Mouse (Mus musculus) lung, embryonic 14.5 days (tissue): Measurements from ENCODE around the gene Snrk. TPM values are rescaled to one million over a fixed set of nuclear protein-coding genes. Genes with fewer than 3 reads are reported as not detected.
A peak's percentile ranks its signal among the peaks of the same experiment; 100 is the strongest.

Experiments used
- ATAC-seq: fragments of 200-750 bp; cut with Nextera tagmentation; 2 replicates; pipeline ENCODE4 v1.8.0; 2017; ENCODE audit warnings: mild to moderate bottlenecking, moderate TSS enrichment, moderate library complexity; ENCODE audit not compliant: insufficient read depth
- DNase-seq: peaks from one replicate; pipeline ENCODE4 v3.0.0-alpha.2; 2015
- H3K27ac ChIP-seq: fragments of 300-500 bp; sonication (generic); 2 replicates; pipeline ENCODE4 v1.5.1; 2014; ENCODE audit warnings: low read depth, mild to moderate bottlenecking, moderate library complexity
- H3K27me3 ChIP-seq: fragments of 300-500 bp; sonication (generic); 2 replicates; pipeline ENCODE4 v1.6.1; 2014; ENCODE audit warnings: low read length, control low read depth; ENCODE audit not compliant: insufficient read depth
- H3K36me3 ChIP-seq: fragments of 300-500 bp; sonication (generic); 2 replicates; pipeline ENCODE4 v1.6.1; 2014; ENCODE audit warnings: control low read depth; ENCODE audit not compliant: insufficient read depth
- H3K4me1 ChIP-seq: fragments of 300-500 bp; sonication (generic); 2 replicates; pipeline ENCODE4 v1.6.1; 2014; ENCODE audit warnings: antibody characterized with exemption, control low read depth; ENCODE audit not compliant: insufficient read depth
- H3K4me2 ChIP-seq: fragments of 300-500 bp; sonication (generic); 2 replicates; pipeline ENCODE4 v1.6.1; 2014; ENCODE audit warnings: mild to moderate bottlenecking
- H3K4me3 ChIP-seq: fragments of 300-500 bp; sonication (generic); 2 replicates; pipeline ENCODE4 v1.5.1; 2014; ENCODE audit warnings: low read depth, low read length
- H3K9ac ChIP-seq: fragments of 300-500 bp; sonication (generic); 2 replicates; pipeline ENCODE4 v1.6.1; 2014
- H3K9me3 ChIP-seq: fragments of 300-500 bp; sonication (generic); 2 replicates; pipeline ENCODE4 v1.6.1; 2016; ENCODE audit warnings: low read depth, low read length, control low read depth
- CTCF ChIP-seq: IDR thresholded peaks from 2 replicates; pipeline ENCODE4 v1.5.1; 2016; ENCODE audit warnings: antibody characterized with exemption, low read depth
- WGBS: fragments of 180-500 bp; shearing (Covaris S2); extraction: QIAGEN DNeasy Blood & Tissue Kit; methylation state at CpG from one replicate; pipeline ENCODE4 v1.1.7; 2014; 5-methylcytosine and 5-hydroxymethylcytosine counted together
- polyA plus RNA-seq: library from polyadenylated mRNA; unstranded; fragments of >200 nt; fragmentation: Nextera tagmentation; extraction: Ambion mirVana; gene quantifications from 2 replicates; pipeline ENCODE4 v1.2.1, GENCODE M21; 2014

Gene Snrk
- polyA plus RNA-seq, 1 experiment from 2014 or later: 58.4 TPM

DNA sequence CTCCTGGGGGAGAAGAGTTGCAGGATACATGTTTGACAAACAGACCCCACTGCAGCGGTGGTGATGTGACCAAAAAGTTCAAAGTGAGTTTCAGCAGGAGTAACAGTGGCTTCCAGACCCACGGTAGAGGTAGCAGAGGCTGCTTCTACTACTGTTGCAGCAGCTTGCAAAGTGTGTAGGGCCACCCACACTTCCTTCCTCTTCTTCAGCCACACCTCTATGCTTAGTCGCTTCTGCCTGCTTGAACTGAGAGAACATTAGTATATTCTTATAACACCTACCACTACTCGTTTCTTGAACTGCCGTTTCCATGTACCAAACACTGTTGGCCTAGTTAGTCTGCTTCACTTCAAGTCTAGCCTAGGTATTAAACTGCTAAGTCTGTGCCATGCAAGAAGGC, 11.6 kb downstream of the Snrk start:
- ATAC-seq (no peak), DNase-seq (no peak)
- H3K4me2 ChIP-seq: no peak overlapping the region
- no peaks in the 10 kb centered on the region for H3K9me3 ChIP-seq
- WGBS: 37% methylated on average over 5 of the region's 5 CpGs
- H3K36me3 ChIP-seq: peaks cover 6% of the 10 kb centered on the region; the same call in 1 of the 2 replicates
- no peak overlapping the region for H3K27ac ChIP-seq
- no peak overlapping the region for H3K9ac ChIP-seq
- H3K4me1 ChIP-seq: 0 out of 2 replicates have a peak, but pooled peaks cover 6% of the 10 kb centered on the region
- no peaks in the 10 kb centered on the region for H3K27me3 ChIP-seq
- no peak overlapping the region for H3K4me3 ChIP-seq
- TF ChIP-seq CTCF: no peak

DNA sequence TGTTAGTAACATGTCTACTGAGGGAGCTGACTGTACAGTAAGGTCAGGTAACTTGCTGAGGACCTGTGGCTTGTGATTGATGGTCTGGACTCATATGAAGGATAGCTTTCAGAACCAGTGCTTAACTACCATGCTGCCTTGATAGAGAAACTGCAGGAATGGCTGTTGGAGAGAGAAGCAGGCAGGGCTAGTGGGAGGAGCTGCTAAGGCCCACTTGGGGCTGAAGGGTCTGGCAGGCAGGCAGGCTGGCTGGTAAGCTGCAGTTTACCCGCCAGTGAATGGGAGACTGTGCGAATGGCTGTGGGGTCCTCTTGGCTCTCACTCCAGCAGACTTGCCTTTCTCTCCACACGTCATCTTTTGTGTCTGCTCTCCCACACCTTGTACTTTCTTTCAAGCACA, 13.6 kb downstream of the Snrk start:
- WGBS: 34% methylated on average over 3 of the region's 3 CpGs
- Histone ChIP-seq H3K36me3 (peaks cover 9% of the 10 kb centered on the region; the same call in 1 of the 2 replicates), H3K4me3 (no peak overlapping the region), H3K9me3 (no peaks in the 10 kb centered on the region), H3K27ac (no peak overlapping the region), H3K4me1 (0 out of 2 replicates have a peak, but pooled peaks cover 6% of the 10 kb centered on the region), H3K9ac (no peak overlapping the region), H3K27me3 (no peaks in the 10 kb centered on the region), H3K4me2 (no peak overlapping the region)
- DNase-seq (peak; percentile 30), ATAC-seq (no peak)
- no peak for TF ChIP-seq CTCF

DNA sequence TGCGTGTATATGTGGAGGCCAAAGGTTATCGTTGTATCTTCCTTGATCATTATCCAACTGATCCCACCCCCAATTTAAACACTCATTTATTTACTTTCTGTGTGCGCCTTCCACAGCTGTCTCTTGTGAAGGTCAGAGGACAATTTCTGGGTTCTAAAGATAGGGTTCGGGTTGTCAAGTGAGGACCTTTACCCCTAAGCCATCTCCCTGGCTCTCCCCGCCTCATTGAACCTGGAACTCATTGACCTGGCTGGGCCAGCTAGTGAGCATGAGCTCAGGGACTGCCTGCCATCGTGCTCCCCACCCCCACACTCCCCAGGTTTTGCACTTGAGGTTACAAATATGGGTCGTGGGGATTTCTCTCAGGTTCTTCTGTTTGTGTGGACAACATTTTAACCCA, 15.1 kb downstream of the Snrk start:
- no peak for ATAC-seq
- no peak overlapping the region for H3K9ac ChIP-seq
- H3K4me2 ChIP-seq: no peak overlapping the region
- no peaks in the 10 kb centered on the region for H3K27me3 ChIP-seq
- TF ChIP-seq CTCF: no peak
- no peak overlapping the region for H3K27ac ChIP-seq
- peaks cover 20% of the 10 kb centered on the region; the same call in 1 of the 2 replicates for H3K36me3 ChIP-seq
- 60% methylated on average over 7 of the region's 7 CpGs for WGBS
- DNase-seq: no peak
- H3K4me1 ChIP-seq: 0 out of 2 replicates have a peak, but pooled peaks cover 6% of the 10 kb centered on the region
- H3K4me3 ChIP-seq: no peak overlapping the region
- H3K9me3 ChIP-seq: no peaks in the 10 kb centered on the region

- WGBS: 63% methylated on average over 1 of the region's 1 CpGs
- Histone ChIP-seq H3K4me2 (no peak overlapping the region), H3K4me3 (no peak overlapping the region), H3K9ac (no peak overlapping the region), H3K27me3 (no peaks in the 10 kb centered on the region), H3K27ac (no peak overlapping the region), H3K9me3 (no peaks in the 10 kb centered on the region), H3K4me1 (0 out of 2 replicates have a peak, but pooled peaks cover 4% of the 10 kb centered on the region), H3K36me3 (peaks cover 30% of the 10 kb centered on the region; the same call in 1 of the 2 replicates)
- no peak for TF ChIP-seq CTCF
- ATAC-seq: 0 out of 2 replicates have a peak, but pooled peaks have one; percentile 21
- DNase-seq: no peak
Measured at GRCm38 (mm10) chr9:122135095-122135884, 18.2 kb downstream of the Snrk start.

GRCm38 (mm10) chr9:122135885-122136170, 18.8 kb downstream of the Snrk start:
- no peaks in the 10 kb centered on the region for H3K4me1 ChIP-seq
- no peak overlapping the region for H3K4me3 ChIP-seq
- DNase-seq (no peak), ATAC-seq (0 out of 2 replicates have a peak, but pooled peaks have one; percentile 17)
- no peaks in the 10 kb centered on the region for H3K9me3 ChIP-seq
- no peak overlapping the region for H3K9ac ChIP-seq
- no peaks in the 10 kb centered on the region for H3K27me3 ChIP-seq
- H3K27ac ChIP-seq: no peak overlapping the region
- H3K4me2 ChIP-seq: no peak overlapping the region
- H3K36me3 ChIP-seq: peaks cover 30% of the 10 kb centered on the region; the same call in 1 of the 2 replicates
- no peak for TF ChIP-seq CTCF
- 68% methylated on average over 2 of the region's 2 CpGs for WGBS

- H3K4me2 ChIP-seq: no peak overlapping the region
- 73% methylated on average over 1 of the region's 1 CpGs for WGBS
- no peak for TF ChIP-seq CTCF
- no peak overlapping the region for H3K4me3 ChIP-seq
- no peaks in the 10 kb centered on the region for H3K4me1 ChIP-seq
- ATAC-seq (no peak), DNase-seq (no peak)
- H3K9ac ChIP-seq: no peak overlapping the region
- H3K27me3 ChIP-seq: no peaks in the 10 kb centered on the region
- H3K9me3 ChIP-seq: no peaks in the 10 kb centered on the region
- no peak overlapping the region for H3K27ac ChIP-seq
- peaks cover 24% of the 10 kb centered on the region; the same call in 1 of the 2 replicates for H3K36me3 ChIP-seq
Measured at GRCm38 (mm10) chr9:122137960-122138359, 20.9 kb downstream of the Snrk start.

DNA sequence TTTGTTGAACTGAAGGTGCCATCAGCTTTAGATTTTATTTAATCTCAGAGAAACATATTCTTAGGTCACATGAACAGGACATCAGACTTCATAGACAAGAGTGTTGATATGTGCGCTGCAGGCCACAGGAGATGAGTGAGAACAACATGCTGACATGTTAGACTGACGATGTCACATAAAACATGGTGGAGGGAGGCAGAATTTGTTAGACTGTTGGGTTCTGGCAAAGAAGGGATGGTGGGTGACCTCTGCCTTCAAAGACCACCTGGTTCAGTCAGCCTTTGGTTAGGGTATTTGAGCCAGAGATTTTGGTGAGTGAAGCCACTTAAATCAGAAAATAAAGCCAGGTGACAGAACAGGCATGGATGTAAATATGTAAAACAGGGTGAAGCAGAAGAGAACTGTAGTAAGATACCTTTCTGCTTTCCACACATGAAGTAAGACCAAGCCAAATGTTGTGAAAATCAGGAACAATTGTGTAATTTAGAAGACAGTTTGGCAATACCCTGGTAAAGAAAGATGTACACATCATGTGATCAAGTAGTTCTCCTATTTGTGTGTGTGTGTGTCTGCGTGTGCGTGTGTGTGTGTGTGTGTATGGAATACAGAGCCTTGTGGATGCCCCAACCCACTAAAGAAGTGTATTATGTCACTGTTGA, 21.4 kb downstream of the Snrk start:
- ATAC-seq (no peak), DNase-seq (no peak)
- Histone ChIP-seq H3K27ac (no peak overlapping the region), H3K9ac (no peak overlapping the region), H3K4me2 (no peak overlapping the region), H3K27me3 (no peaks in the 10 kb centered on the region), H3K4me1 (no peaks in the 10 kb centered on the region), H3K4me3 (no peak overlapping the region), H3K9me3 (no peaks in the 10 kb centered on the region), H3K36me3 (peaks cover 24% of the 10 kb centered on the region; the same call in 1 of the 2 replicates)
- no peak for TF ChIP-seq CTCF
- WGBS: 90% methylated on average over 4 of the region's 4 CpGs
